Mouse (Mus musculus): Measurements from ENCODE around the gene Gm6793. TPM values are rescaled to one million over a fixed set of nuclear protein-coding genes. Genes with fewer than 3 reads are reported as not detected.

Gene Gm6793
- polyA plus RNA-seq, 1 experiment: not detected

DNA sequence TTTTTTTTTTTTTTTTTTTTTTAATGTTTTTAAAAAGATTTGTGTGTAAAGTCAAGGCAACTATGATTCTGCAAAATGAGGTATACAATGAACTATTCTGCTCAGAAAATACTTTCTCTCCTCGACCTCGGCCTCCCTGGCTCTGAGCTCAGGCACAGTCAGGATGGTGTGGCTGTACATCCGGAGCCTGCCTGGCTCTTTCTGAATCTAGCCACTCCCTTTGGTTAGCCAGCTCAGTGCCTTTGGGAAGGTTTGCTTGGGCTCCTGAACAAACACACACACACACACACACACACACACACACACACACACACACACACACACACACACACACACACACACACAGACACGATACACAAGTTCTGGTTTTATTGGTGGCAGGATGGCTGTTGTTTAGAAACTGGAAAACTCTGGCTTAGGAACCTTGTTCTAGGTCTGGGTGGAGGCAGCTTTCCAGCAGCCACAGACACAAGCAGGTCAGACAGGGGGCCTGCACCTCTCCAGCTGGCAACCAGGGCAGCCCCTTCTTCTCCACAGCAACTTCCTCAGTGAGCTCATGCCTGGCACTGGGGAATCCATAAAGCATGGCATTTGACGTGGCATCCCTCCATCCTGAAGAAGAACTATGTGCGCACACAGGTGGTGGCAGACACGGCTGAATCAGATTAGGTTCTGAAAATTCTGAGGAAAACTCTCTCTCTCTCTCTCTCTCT lies 49.8 kb downstream of the Gm6793 start:
- H3K27ac ChIP-seq (replicated peaks; ENCODE audit: low read depth, low read length): no peak overlapping the region
- no peak overlapping the region for H3K4me3 ChIP-seq (ENCODE audit: insufficient read depth, low read depth, low read length)
- no peaks in the 10 kb centered on the region for H3K4me1 ChIP-seq (ENCODE audit: control insufficient read depth, insufficient read depth, insufficient read length, low read length)

DNA sequence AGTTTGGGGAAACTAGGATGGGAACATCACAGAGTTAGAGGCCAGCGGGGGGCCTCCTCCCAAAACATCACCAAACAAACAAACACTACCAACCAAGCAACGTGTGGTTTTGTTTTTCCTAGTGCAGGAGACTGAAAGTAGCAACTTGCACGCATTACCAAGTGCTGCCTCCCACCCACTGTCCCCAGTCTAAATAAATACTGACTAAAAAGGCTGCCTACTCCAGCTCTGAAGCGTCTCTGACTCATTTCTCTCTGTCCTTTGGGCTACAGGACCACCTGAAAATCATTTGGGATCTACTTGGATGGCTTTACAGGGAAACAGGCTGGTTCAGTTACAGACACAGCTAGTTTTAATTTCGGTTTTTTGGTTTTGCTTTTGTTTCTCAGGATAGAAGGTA lies 50.5 kb downstream of the Gm6793 start:
- Histone ChIP-seq H3K27ac (replicated peaks; ENCODE audit: low read depth, low read length) (no peak overlapping the region), H3K4me1 (ENCODE audit: control insufficient read depth, insufficient read depth, insufficient read length, low read length) (no peaks in the 10 kb centered on the region), H3K4me3 (ENCODE audit: insufficient read depth, low read depth, low read length) (no peak overlapping the region)

GRCm38 (mm10) chr8:111963546-111963945 lies 51.3 kb downstream of the Gm6793 start:
- Histone ChIP-seq H3K4me1 (ENCODE audit: control insufficient read depth, insufficient read depth, insufficient read length, low read length) (no peaks in the 10 kb centered on the region), H3K4me3 (ENCODE audit: insufficient read depth, low read depth, low read length) (no peak overlapping the region), H3K27ac (replicated peaks; ENCODE audit: low read depth, low read length) (no peak overlapping the region)

Other genes with a start within 250 kb of the Gm6793 start
- gene Cfdp1, start 160.7 kb downstream of the Gm6793 start, polyA plus RNA-seq (2012; ENCODE audit: insufficient read depth, insufficient read length, missing spikeins): 60.6 and 88.8 TPM in 2 replicates
- gene Tmem170, start 138.3 kb downstream of the Gm6793 start, polyA plus RNA-seq (2012; ENCODE audit: insufficient read depth, insufficient read length, missing spikeins): 4.5 and 6.0 TPM in 2 replicates
- not detected in 2 replicates for gene Chst5, start 104.6 kb downstream of the Gm6793 start, polyA plus RNA-seq (2012; ENCODE audit: insufficient read depth, insufficient read length, missing spikeins)
- 0.54 and 2.1 TPM in 2 replicates for gene Tmem231, start 81.2 kb downstream of the Gm6793 start, polyA plus RNA-seq (2012; ENCODE audit: insufficient read depth, insufficient read length, missing spikeins)
- 116 and 142 TPM in 2 replicates for gene Gabarapl2, start 74.3 kb downstream of the Gm6793 start, polyA plus RNA-seq (2012; ENCODE audit: insufficient read depth, insufficient read length, missing spikeins)
- gene Adat1, start 22.7 kb downstream of the Gm6793 start, polyA plus RNA-seq (2012; ENCODE audit: insufficient read depth, insufficient read length, missing spikeins): 1.5 and 2.4 TPM in 2 replicates
- 62.3 and 65.6 TPM in 2 replicates for gene Kars, start 3.7 kb downstream of the Gm6793 start, polyA plus RNA-seq (2012; ENCODE audit: insufficient read depth, insufficient read length, missing spikeins)
- 6.3 and 8.0 TPM in 2 replicates for gene Terf2ip, start 3.6 kb downstream of the Gm6793 start, polyA plus RNA-seq (2012; ENCODE audit: insufficient read depth, insufficient read length, missing spikeins)

Data from brown adipose tissue, adult 24 weeks (tissue).